Mouse (Mus musculus) hindbrain, embryonic 10.5 days (tissue): Measurements from ENCODE around the gene Cys1. TPM values are rescaled to one million over a fixed set of nuclear protein-coding genes. Genes with fewer than 3 reads are reported as not detected.

ENCODE experiments used
- DNase-seq: peaks from one replicate; pipeline ENCODE4 v3.0.0-alpha.2; 2017; ENCODE audit warnings: low spot score
- H3K27ac ChIP-seq: fragments of 300-500 bp; sonication (generic); 2 replicates; pipeline ENCODE4 v1.5.1; 2016; ENCODE audit warnings: mild to moderate bottlenecking, moderate library complexity
- H3K27me3 ChIP-seq: fragments of 300-500 bp; sonication (generic); 2 replicates; pipeline ENCODE4 v1.6.1; 2016; ENCODE audit warnings: mild to moderate bottlenecking; ENCODE audit not compliant: poor library complexity, insufficient read depth, severe bottlenecking
- H3K36me3 ChIP-seq: fragments of 300-500 bp; sonication (generic); 2 replicates; pipeline ENCODE4 v1.6.1; 2016; ENCODE audit warnings: mild to moderate bottlenecking, moderate library complexity
- H3K4me1 ChIP-seq: fragments of 300-500 bp; sonication (generic); replicated peaks from 2 replicates; pipeline ENCODE4 v1.6.1; 2016; ENCODE audit warnings: mild to moderate bottlenecking
- H3K4me3 ChIP-seq: fragments of 300-500 bp; sonication (generic); 2 replicates; pipeline ENCODE4 v1.5.1; 2016; ENCODE audit warnings: mild to moderate bottlenecking, moderate library complexity
- H3K9me3 ChIP-seq: fragments of 300-500 bp; sonication (generic); 2 replicates; pipeline ENCODE4 v1.6.1; 2016; ENCODE audit warnings: mild to moderate bottlenecking, moderate library complexity
- whole genome bisulfite sequencing: fragments of 180-500 bp; shearing (Covaris S2); methylation state at CpG from one replicate; pipeline ENCODE4 v1.1.7; 2016; 5-methylcytosine and 5-hydroxymethylcytosine counted together
- polyA plus RNA-seq: library from polyadenylated mRNA; unstranded; fragments of >200 nt; fragmentation: Nextera tagmentation; extraction: Ambion mirVana; gene quantifications from 2 replicates; pipeline ENCODE4 v1.2.1, GENCODE M21; 2016

The Cys1 gene
- polyA plus RNA-seq, 1 experiment from 2014 or later: 0.55 TPM

DNA sequence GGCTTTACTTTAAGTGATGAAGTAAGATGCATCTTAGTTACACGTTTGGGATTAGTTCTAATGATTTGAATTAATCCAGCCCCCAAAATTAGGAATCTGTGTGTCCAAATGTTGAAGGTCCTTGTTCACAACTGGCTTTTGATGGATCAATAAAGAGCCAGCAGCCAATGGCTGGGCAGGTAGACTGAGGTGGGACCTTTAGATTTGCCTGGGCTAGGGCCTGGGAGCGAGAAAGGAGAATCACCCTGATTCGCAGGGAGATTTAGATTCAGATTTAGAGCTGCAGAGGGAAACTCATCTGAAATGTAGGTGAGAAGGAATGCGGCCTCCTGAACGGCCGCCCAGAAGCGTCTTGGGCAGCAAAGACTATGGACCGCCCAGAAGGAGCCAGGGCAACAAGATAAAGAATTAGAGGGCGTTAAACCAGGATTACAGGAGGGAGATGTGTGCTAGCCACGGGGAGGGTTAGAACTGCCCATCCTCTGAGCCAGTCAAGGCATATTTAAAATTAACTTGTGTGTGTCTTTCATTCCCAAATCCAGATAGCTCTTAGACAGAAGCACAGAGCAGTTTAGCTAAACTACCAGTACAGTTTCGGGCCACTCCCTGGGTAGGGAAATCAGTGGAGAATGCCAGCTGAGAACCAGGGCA lies 5.2 kb upstream of the Cys1 start:
- Histone ChIP-seq H3K27me3 (peaks cover 36% of the 10 kb centered on the region), H3K9me3 (no peaks in the 10 kb centered on the region), H3K36me3 (no peaks in the 10 kb centered on the region), H3K4me1 (peaks cover 9% of the 10 kb centered on the region), H3K4me3 (no peak overlapping the region), H3K27ac (no peak overlapping the region)
- 82% methylated on average over 11 of the region's 11 CpGs for WGBS
- DNase-seq: no peak

DNA sequence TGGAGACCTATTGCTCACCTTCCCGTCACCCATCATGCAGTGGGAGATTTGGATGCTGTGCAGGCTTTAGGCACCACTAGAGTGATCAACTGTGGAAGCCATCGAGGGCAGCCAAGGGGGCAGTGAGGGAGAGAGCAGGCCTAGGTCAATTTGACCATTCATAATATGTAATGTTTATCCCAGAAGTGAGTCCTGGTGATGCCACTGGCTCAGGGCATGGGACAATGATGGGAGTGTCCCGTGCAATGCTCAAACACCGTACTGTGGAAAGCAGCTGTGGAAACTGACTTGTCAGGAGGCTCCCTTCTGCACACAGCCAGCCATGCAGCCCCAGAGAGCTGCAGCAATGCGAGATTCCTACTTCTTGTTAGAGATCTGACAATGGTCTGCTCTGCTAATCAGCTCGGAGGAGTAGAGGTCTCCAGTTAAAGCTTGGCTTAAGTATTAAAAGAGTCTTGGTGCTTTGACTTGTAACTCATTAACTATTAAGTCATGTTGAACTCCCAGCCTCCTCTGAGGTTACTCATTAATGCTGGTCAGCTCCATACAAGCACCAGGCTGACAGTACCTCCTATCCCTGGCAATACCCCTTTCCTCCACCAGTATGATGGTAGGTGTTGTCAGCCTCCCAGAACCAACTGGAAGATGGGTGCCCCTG lies 4.6 kb upstream of the Cys1 start:
- no peak for DNase-seq
- Histone ChIP-seq H3K9me3 (no peaks in the 10 kb centered on the region), H3K27me3 (peaks cover 43% of the 10 kb centered on the region), H3K4me1 (peaks cover 16% of the 10 kb centered on the region), H3K4me3 (no peak overlapping the region), H3K36me3 (no peaks in the 10 kb centered on the region), H3K27ac (no peak overlapping the region)
- WGBS: 82% methylated on average over 6 of the region's 6 CpGs

GRCm38 (mm10) chr12:24683461-24683860 lies 1.8 kb upstream of the Cys1 start:
- H3K36me3 ChIP-seq: no peaks in the 10 kb centered on the region
- H3K9me3 ChIP-seq: no peaks in the 10 kb centered on the region
- H3K4me3 ChIP-seq: no peak overlapping the region
- no peak for DNase-seq
- H3K4me1 ChIP-seq: peaks cover 22% of the 10 kb centered on the region
- WGBS: 73% methylated on average over 7 of the region's 7 CpGs
- peaks cover 70% of the 10 kb centered on the region for H3K27me3 ChIP-seq
- H3K27ac ChIP-seq: no peak overlapping the region

DNA sequence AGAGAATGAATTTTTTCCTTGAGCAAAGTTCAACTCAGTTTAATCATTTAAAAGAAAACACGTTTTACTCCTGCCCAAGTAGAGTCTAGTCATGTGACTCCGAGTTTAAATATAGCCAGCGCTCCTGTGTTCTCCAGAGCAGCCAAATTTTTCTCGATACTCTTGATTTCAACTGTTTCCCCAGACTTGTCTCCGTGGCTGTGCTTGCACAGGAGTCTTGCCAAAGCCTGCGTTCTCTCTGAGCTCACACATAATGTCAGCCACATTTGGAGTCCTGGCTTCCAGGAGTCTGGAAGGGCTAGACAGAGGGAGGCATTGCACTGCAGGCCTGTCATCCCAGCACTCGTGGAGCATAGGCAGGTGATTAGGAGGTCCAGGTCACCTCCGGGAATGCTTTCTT lies 950 bp upstream of the Cys1 start:
- no peaks in the 10 kb centered on the region for H3K9me3 ChIP-seq
- no peak overlapping the region for H3K27ac ChIP-seq
- H3K27me3 ChIP-seq: peaks cover 71% of the 10 kb centered on the region
- peaks cover 22% of the 10 kb centered on the region for H3K4me1 ChIP-seq
- no peak for DNase-seq
- WGBS: 63% methylated on average over 8 of the region's 8 CpGs
- H3K4me3 ChIP-seq: no peak overlapping the region
- no peaks in the 10 kb centered on the region for H3K36me3 ChIP-seq

- peak overlapping the region; percentile 83 for H3K27ac ChIP-seq
These were observed 924 bp downstream of the Cys1 start for GRCm38 (mm10) chr12:24680492-24681285.

DNA sequence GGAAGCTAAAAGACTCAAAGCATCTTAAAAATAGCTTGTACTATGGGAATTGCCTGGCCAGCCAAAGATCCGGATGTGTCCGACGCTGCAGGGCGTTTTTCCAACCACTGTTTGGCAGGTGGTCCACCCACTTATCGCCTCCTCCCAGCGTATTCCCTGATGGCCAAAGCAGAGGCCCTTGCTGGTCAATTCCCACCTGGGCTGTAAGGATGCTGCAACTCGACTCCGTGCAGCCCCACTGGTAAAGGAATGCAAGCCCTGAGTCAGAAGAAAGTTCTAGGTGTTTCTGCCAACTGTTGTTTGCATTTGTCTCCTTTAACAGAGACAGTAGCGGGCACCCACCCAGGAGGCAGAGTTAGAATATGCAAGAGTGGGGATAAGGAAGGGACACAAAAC lies 1.5 kb downstream of the Cys1 start:
- peak; percentile 18 for DNase-seq
- Histone ChIP-seq H3K27ac (peak overlapping the region; percentile 83; the same call in 1 of the 2 replicates), H3K27me3 (peaks cover 67% of the 10 kb centered on the region), H3K4me1 (peaks cover 25% of the 10 kb centered on the region), H3K4me3 (peak overlapping the region; percentile 73), H3K9me3 (no peaks in the 10 kb centered on the region), H3K36me3 (no peaks in the 10 kb centered on the region)
- WGBS: 19% methylated on average over 9 of the region's 9 CpGs

More at GRCm38 (mm10) chr12:24680492-24681285, 924 bp downstream of the Cys1 start:
- peaks cover 22% of the 10 kb centered on the region for H3K4me1 ChIP-seq
- H3K36me3 ChIP-seq: no peaks in the 10 kb centered on the region
- DNase-seq: peak; percentile 63
- 2% methylated on average over 61 of the region's 61 CpGs for WGBS
- no peaks in the 10 kb centered on the region for H3K9me3 ChIP-seq
- H3K4me3 ChIP-seq: peak overlapping the region; percentile 73
- H3K27me3 ChIP-seq: peaks cover 67% of the 10 kb centered on the region

DNA sequence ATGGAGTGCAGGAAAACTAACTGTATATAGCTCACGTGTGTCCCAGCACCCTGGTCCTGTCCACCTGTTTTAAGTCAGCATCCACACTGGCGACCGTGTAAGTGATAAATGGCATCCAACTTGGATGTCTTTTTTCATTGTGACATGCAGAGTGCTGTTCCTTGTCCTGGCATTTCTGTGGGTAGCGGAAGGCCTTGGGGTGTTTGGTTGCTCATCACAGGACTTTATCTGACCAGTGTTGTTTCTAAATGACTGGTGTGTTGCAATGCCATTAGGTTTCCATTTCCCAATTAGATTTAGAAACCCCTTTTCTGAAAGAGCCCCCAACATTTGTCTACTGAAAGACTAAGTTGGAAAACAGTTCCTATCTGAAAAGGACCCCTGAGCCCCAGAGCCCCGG lies 19.5 kb downstream of the Cys1 start:
- no peak for DNase-seq
- Histone ChIP-seq H3K27ac (no peak overlapping the region), H3K36me3 (peaks cover 55% of the 10 kb centered on the region), H3K4me1 (peaks cover 7% of the 10 kb centered on the region), H3K27me3 (no peaks in the 10 kb centered on the region), H3K9me3 (no peaks in the 10 kb centered on the region), H3K4me3 (no peak overlapping the region)
- WGBS: 90% methylated on average over 5 of the region's 5 CpGs

DNA sequence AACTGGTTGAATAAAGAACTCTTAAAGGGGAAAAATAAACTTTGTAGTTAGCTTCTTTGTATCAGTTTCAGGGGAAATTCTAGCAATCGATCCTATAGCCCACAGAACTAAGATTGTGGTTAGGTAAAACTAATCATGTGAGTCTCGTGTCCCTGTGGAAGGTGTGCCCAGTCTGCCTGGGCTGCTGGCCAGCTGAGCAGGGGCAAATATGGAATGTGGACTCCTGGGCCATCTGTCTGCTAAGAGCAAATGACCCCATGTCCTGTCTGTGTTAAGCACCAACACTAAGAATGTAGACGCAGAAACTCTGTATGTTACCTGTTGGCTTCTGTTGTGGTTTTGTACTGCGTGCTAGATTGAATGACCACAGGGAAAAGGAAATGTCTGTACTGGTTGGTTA lies 20.5 kb downstream of the Cys1 start:
- Histone ChIP-seq H3K4me3 (no peak overlapping the region), H3K4me1 (peaks cover 17% of the 10 kb centered on the region), H3K27ac (no peak overlapping the region), H3K36me3 (peaks cover 64% of the 10 kb centered on the region), H3K27me3 (no peaks in the 10 kb centered on the region), H3K9me3 (no peaks in the 10 kb centered on the region)
- no peak for DNase-seq
- WGBS: 88% methylated on average over 4 of the region's 4 CpGs

DNA sequence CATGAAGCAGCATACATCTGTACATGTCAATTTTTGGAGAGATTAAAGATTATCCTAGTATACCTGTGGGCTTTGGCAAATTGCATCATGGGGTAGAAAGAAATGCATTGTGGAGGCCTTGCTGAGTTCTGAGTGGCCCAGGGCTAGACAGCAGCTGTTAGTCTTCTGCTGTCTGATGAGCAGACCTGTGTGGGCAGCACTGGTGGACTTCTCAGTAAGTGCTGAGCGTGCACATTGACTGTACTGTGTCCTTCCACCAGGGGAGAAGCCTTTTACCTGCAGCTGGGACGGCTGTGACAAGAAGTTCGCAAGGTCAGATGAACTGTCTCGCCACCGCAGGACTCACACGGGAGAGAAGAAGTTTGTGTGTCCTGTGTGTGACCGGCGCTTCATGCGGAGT lies 21.7 kb downstream of the Cys1 start:
- H3K4me1 ChIP-seq: peaks cover 28% of the 10 kb centered on the region
- H3K27ac ChIP-seq: no peak overlapping the region
- WGBS: 91% methylated on average over 9 of the region's 9 CpGs
- DNase-seq: no peak
- H3K4me3 ChIP-seq: no peak overlapping the region
- H3K9me3 ChIP-seq: no peaks in the 10 kb centered on the region
- H3K27me3 ChIP-seq: no peaks in the 10 kb centered on the region
- H3K36me3 ChIP-seq: peaks cover 76% of the 10 kb centered on the region

GRCm38 (mm10) chr12:24658998-24659397 lies 22.6 kb downstream of the Cys1 start:
- Histone ChIP-seq H3K27ac (no peak overlapping the region), H3K9me3 (no peaks in the 10 kb centered on the region), H3K4me3 (no peak overlapping the region), H3K36me3 (peaks cover 85% of the 10 kb centered on the region), H3K4me1 (peaks cover 35% of the 10 kb centered on the region), H3K27me3 (no peaks in the 10 kb centered on the region)
- 94% methylated on average over 4 of the region's 4 CpGs for whole genome bisulfite sequencing
- DNase-seq: no peak

DNA sequence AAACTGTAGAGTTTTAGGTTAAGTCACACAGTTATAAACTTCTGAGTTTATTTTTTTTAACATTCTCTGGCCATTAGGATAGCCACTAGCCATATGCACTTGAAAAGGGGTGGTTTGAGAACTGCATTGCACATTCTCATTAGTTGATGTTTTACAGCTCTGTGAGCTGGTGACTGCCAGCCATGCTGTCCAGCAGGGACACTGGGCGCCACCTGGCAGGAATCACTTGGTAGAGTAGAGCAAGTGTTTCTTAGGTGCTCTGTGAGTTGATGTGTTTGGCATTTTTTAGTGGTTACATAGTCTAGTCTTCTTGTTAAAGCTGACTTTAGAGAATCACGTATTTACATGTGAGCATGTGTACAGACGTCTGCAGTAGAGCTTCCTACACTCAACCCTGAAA lies 25.2 kb downstream of the Cys1 start:
- H3K9me3 ChIP-seq: no peaks in the 10 kb centered on the region
- H3K4me1 ChIP-seq: peaks cover 53% of the 10 kb centered on the region
- no peaks in the 10 kb centered on the region for H3K27me3 ChIP-seq
- H3K27ac ChIP-seq: peak overlapping the region; percentile 74
- H3K36me3 ChIP-seq: peaks cover 77% of the 10 kb centered on the region
- peak overlapping the region; percentile 20 for H3K4me3 ChIP-seq
- no peak for DNase-seq
- WGBS: 71% methylated on average over 3 of the region's 3 CpGs

GRCm38 (mm10) chr12:24654065-24654862 lies 27.3 kb downstream of the Cys1 start:
- no peak overlapping the region for H3K27ac ChIP-seq
- H3K9me3 ChIP-seq: no peaks in the 10 kb centered on the region
- H3K4me1 ChIP-seq: peaks cover 64% of the 10 kb centered on the region
- no peak overlapping the region for H3K4me3 ChIP-seq
- H3K27me3 ChIP-seq: peaks cover 11% of the 10 kb centered on the region
- no peak for DNase-seq
- WGBS: 87% methylated on average over 16 of the region's 16 CpGs
- H3K36me3 ChIP-seq: peaks cover 58% of the 10 kb centered on the region
